Mouse (Mus musculus) megakaryocyte, embryonic 14.5 days (primary cell): ENCODE results near the gene Ola1. TPM values are rescaled to one million over a fixed set of nuclear protein-coding genes. Genes with fewer than 3 reads are reported as not detected.

Experiments
- H3K27me3 ChIP-seq: replicated peaks from 2 replicates; pipeline ENCODE3; 2012; ENCODE audit warnings: inconsistent platforms
- H3K36me3 ChIP-seq: replicated peaks from 2 replicates; pipeline ENCODE3; 2012; ENCODE audit warnings: low read length, inconsistent platforms, mixed read lengths
- H3K4me1 ChIP-seq: 2 replicates; pipeline ENCODE4 v1.6.1; 2012; ENCODE audit warnings: inconsistent platforms
- H3K4me3 ChIP-seq: replicated peaks from 2 replicates; pipeline ENCODE3; 2012; ENCODE audit warnings: moderate library complexity, mild to moderate bottlenecking, inconsistent platforms
- H3K9me3 ChIP-seq: 2 replicates; pipeline ENCODE4 v1.6.1; 2012; ENCODE audit warnings: inconsistent platforms
- FLI1 ChIP-seq: IDR thresholded peaks from 2 replicates; pipeline ENCODE4 v1.6.1; 2012; ENCODE audit warnings: low read length, inconsistent platforms, mixed read lengths
- GATA1 ChIP-seq: IDR thresholded peaks from 3 replicates; pipeline ENCODE4 v1.6.1; 2012; ENCODE audit warnings: mixed read lengths, low read length, inconsistent platforms, borderline replicate concordance
- polyA plus RNA-seq: library from polyadenylated mRNA; stranded (reverse); fragments of >175 nt; gene quantifications from 2 replicates; pipeline ENCODE4 v1.2.3, GENCODE M21; 2012; ENCODE audit warnings: low replicate concordance; ENCODE audit not compliant: insufficient read depth

Gene Ola1
- polyA plus RNA-seq, 1 experiment = 26.7 TPM

- H3K36me3 ChIP-seq = no peaks in the 10 kb centered on the region
- TF ChIP-seq FLI1 (no peak), GATA1 (no peak)
- H3K4me1 ChIP-seq = no peaks in the 10 kb centered on the region
- peaks cover 8% of the 10 kb centered on the region for H3K9me3 ChIP-seq
- no peak overlapping the region for H3K4me3 ChIP-seq
- peaks cover 23% of the 10 kb centered on the region for H3K27me3 ChIP-seq
Measured at GRCm38 (mm10) chr2:73241299-73241698, 22.6 kb upstream of the Ola1 start.

GRCm38 (mm10) chr2:73231081-73231480 lies 12.4 kb upstream of the Ola1 start:
- H3K27me3 ChIP-seq = peaks cover 16% of the 10 kb centered on the region
- no peaks in the 10 kb centered on the region for H3K36me3 ChIP-seq
- peaks cover 11% of the 10 kb centered on the region for H3K4me1 ChIP-seq
- TF ChIP-seq GATA1 (no peak), FLI1 (no peak)
- H3K9me3 ChIP-seq = peaks cover 10% of the 10 kb centered on the region
- no peak overlapping the region for H3K4me3 ChIP-seq

- peaks cover 41% of the 10 kb centered on the region for H3K4me1 ChIP-seq
- TF ChIP-seq FLI1 (no peak), GATA1 (no peak)
- H3K27me3 ChIP-seq = no peaks in the 10 kb centered on the region
- peaks cover 31% of the 10 kb centered on the region for H3K36me3 ChIP-seq
- H3K9me3 ChIP-seq = no peaks in the 10 kb centered on the region
- H3K4me3 ChIP-seq = peak overlapping the region; percentile 98
Measured at GRCm38 (mm10) chr2:73213871-73214659, 4.7 kb downstream of the Ola1 start.

- TF ChIP-seq FLI1 (no peak), GATA1 (no peak)
- peaks cover 41% of the 10 kb centered on the region for H3K4me1 ChIP-seq
- H3K27me3 ChIP-seq = no peaks in the 10 kb centered on the region
- H3K9me3 ChIP-seq = no peaks in the 10 kb centered on the region
- H3K4me3 ChIP-seq = peak overlapping the region; percentile 98
- H3K36me3 ChIP-seq = peaks cover 36% of the 10 kb centered on the region
Measured at GRCm38 (mm10) chr2:73213539-73213870, 5.2 kb downstream of the Ola1 start.

- peaks cover 30% of the 10 kb centered on the region for H3K4me1 ChIP-seq
- no peaks in the 10 kb centered on the region for H3K9me3 ChIP-seq
- H3K4me3 ChIP-seq = no peak overlapping the region
- H3K36me3 ChIP-seq = peaks cover 54% of the 10 kb centered on the region
- H3K27me3 ChIP-seq = no peaks in the 10 kb centered on the region
- no peak for TF ChIP-seq GATA1
- TF ChIP-seq FLI1 = no peak
Measured at GRCm38 (mm10) chr2:73204328-73204727, 14.4 kb downstream of the Ola1 start.

- peaks cover 24% of the 10 kb centered on the region for H3K36me3 ChIP-seq
- no peak for TF ChIP-seq GATA1
- no peak for TF ChIP-seq FLI1
Measured at GRCm38 (mm10) chr2:73188488-73188887, 30.2 kb downstream of the Ola1 start.

GRCm38 (mm10) chr2:73185185-73185584 lies 33.5 kb downstream of the Ola1 start:
- Histone ChIP-seq H3K4me3 (no peak overlapping the region), H3K4me1 (peaks cover 3% of the 10 kb centered on the region), H3K27me3 (no peaks in the 10 kb centered on the region), H3K9me3 (no peaks in the 10 kb centered on the region), H3K36me3 (peaks cover 13% of the 10 kb centered on the region)
- TF ChIP-seq FLI1 = no peak
- TF ChIP-seq GATA1 = no peak

More at GRCm38 (mm10) chr2:73188488-73188887, 30.2 kb downstream of the Ola1 start:
- Histone ChIP-seq H3K9me3 (no peaks in the 10 kb centered on the region), H3K4me3 (no peak overlapping the region), H3K4me1 (peaks cover 18% of the 10 kb centered on the region), H3K27me3 (no peaks in the 10 kb centered on the region)

- Histone ChIP-seq H3K9me3 (no peaks in the 10 kb centered on the region), H3K4me3 (no peak overlapping the region), H3K4me1 (peaks cover 12% of the 10 kb centered on the region), H3K36me3 (no peaks in the 10 kb centered on the region), H3K27me3 (no peaks in the 10 kb centered on the region)
- TF ChIP-seq FLI1 (no peak), GATA1 (no peak)
Measured at GRCm38 (mm10) chr2:73169496-73169895, 49.2 kb downstream of the Ola1 start.

GRCm38 (mm10) chr2:73167126-73167525 lies 51.6 kb downstream of the Ola1 start:
- Histone ChIP-seq H3K9me3 (no peaks in the 10 kb centered on the region), H3K4me3 (no peak overlapping the region), H3K27me3 (no peaks in the 10 kb centered on the region), H3K4me1 (peaks cover 12% of the 10 kb centered on the region), H3K36me3 (peaks cover 6% of the 10 kb centered on the region)
- TF ChIP-seq FLI1 (no peak), GATA1 (no peak)

GRCm38 (mm10) chr2:73164666-73165065 lies 54.1 kb downstream of the Ola1 start:
- H3K4me3 ChIP-seq = no peak overlapping the region
- TF ChIP-seq FLI1 (no peak), GATA1 (no peak)
- peaks cover 20% of the 10 kb centered on the region for H3K4me1 ChIP-seq
- no peaks in the 10 kb centered on the region for H3K9me3 ChIP-seq
- H3K27me3 ChIP-seq = no peaks in the 10 kb centered on the region
- peaks cover 6% of the 10 kb centered on the region for H3K36me3 ChIP-seq
